Mouse (Mus musculus) hindbrain, embryonic 10.5 days (tissue): ENCODE measurements at regions not wholly inside any gene's neighbourhood (a gene's known extent, or its start where the extent isn't known, plus 50 kb on each side); places are given as distances from the start of the nearest gene placed in this dataset.
"Not testable (repeated sequence)": the region's sequence is repeated elsewhere in the genome, so short reads cannot be mapped to it uniquely, and the experiment has no call there.

Source experiments
- DNase-seq: peaks from one replicate; pipeline ENCODE4 v3.0.0-alpha.2; 2017; ENCODE audit warnings: low spot score
- H3K27ac ChIP-seq: fragments of 300-500 bp; sonication (generic); 2 replicates; pipeline ENCODE4 v1.5.1; 2016; ENCODE audit warnings: mild to moderate bottlenecking, moderate library complexity
- H3K27me3 ChIP-seq: fragments of 300-500 bp; sonication (generic); 2 replicates; pipeline ENCODE4 v1.6.1; 2016; ENCODE audit warnings: mild to moderate bottlenecking; ENCODE audit not compliant: poor library complexity, insufficient read depth, severe bottlenecking
- H3K36me3 ChIP-seq: fragments of 300-500 bp; sonication (generic); 2 replicates; pipeline ENCODE4 v1.6.1; 2016; ENCODE audit warnings: mild to moderate bottlenecking, moderate library complexity
- H3K4me1 ChIP-seq: fragments of 300-500 bp; sonication (generic); replicated peaks from 2 replicates; pipeline ENCODE4 v1.6.1; 2016; ENCODE audit warnings: mild to moderate bottlenecking
- H3K4me3 ChIP-seq: fragments of 300-500 bp; sonication (generic); 2 replicates; pipeline ENCODE4 v1.5.1; 2016; ENCODE audit warnings: mild to moderate bottlenecking, moderate library complexity
- H3K9me3 ChIP-seq: fragments of 300-500 bp; sonication (generic); 2 replicates; pipeline ENCODE4 v1.6.1; 2016; ENCODE audit warnings: mild to moderate bottlenecking, moderate library complexity
- WGBS: fragments of 180-500 bp; shearing (Covaris S2); methylation state at CpG from one replicate; pipeline ENCODE4 v1.1.7; 2016; 5-methylcytosine and 5-hydroxymethylcytosine counted together

DNA sequence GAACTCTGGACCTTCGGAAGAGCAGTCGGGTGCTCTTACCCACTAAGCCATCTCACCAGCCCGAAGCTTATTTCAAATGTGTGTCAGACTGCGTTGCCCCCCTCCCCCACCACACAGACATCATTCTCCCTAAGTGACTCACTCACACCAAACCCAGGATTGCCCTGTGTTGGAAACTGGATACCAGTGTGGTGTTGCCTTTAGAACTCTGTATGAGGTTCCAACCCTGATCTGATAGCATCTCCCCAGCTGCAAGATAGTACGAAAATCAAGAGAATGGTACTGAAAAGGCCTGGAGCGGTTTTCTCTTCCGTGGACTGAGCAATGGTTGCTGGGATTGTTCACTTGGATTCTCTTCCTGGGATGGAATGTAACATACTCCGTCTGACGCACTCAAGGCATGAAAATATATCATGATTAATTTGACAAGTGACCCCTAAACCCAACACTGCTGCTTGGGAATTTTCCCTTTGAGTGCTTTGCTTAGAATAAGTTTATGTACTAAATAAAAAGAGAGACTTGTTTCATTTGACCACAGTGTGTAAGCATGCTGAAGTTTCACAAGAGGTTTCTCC, 63.0 kb downstream of the Hand2 start:
- no peak for DNase-seq
- H3K9me3 ChIP-seq, result no peaks in the 10 kb centered on the region
- H3K4me3 ChIP-seq, result no peak overlapping the region
- no peaks in the 10 kb centered on the region for H3K27me3 ChIP-seq
- no peaks in the 10 kb centered on the region for H3K36me3 ChIP-seq
- no peak overlapping the region for H3K27ac ChIP-seq
- H3K4me1 ChIP-seq, result no peaks in the 10 kb centered on the region
- WGBS, result 85% methylated on average over 9 of the region's 9 CpGs

GRCm38 (mm10) chr8:57387627-57388026, 66.8 kb downstream of the Hand2 start:
- Histone ChIP-seq H3K4me1 (no peaks in the 10 kb centered on the region), H3K9me3 (no peaks in the 10 kb centered on the region), H3K27me3 (no peaks in the 10 kb centered on the region), H3K36me3 (no peaks in the 10 kb centered on the region), H3K4me3 (no peak overlapping the region), H3K27ac (no peak overlapping the region)
- DNase-seq, result no peak
- WGBS, result 86% methylated on average over 5 of the region's 5 CpGs

- no peak for DNase-seq
- no peaks in the 10 kb centered on the region for H3K9me3 ChIP-seq
- H3K27me3 ChIP-seq, result no peaks in the 10 kb centered on the region
- no peaks in the 10 kb centered on the region for H3K4me1 ChIP-seq
- H3K27ac ChIP-seq, result no peak overlapping the region
- no peaks in the 10 kb centered on the region for H3K36me3 ChIP-seq
- H3K4me3 ChIP-seq, result no peak overlapping the region
- WGBS, result 90% methylated on average over 4 of the region's 4 CpGs
These were observed 67.1 kb upstream of the Scrg1 start for GRCm38 (mm10) chr8:57388579-57388978.

GRCm38 (mm10) chr8:57397999-57398635, 57.6 kb upstream of the Scrg1 start:
- Histone ChIP-seq H3K27me3 (no peaks in the 10 kb centered on the region), H3K4me1 (peaks cover 26% of the 10 kb centered on the region), H3K27ac (no peak overlapping the region), H3K36me3 (no peaks in the 10 kb centered on the region), H3K4me3 (no peak overlapping the region), H3K9me3 (no peaks in the 10 kb centered on the region)
- no peak for DNase-seq
- 86% methylated on average over 3 of the region's 3 CpGs for WGBS

- not testable (repeated sequence) for H3K4me3 ChIP-seq, H3K36me3 ChIP-seq, H3K9me3 ChIP-seq, H3K27me3 ChIP-seq, H3K27ac ChIP-seq, DNase-seq
- H3K4me1 ChIP-seq, result peaks cover 35% of the 10 kb centered on the region
These were observed 55.6 kb upstream of the Scrg1 start for GRCm38 (mm10) chr8:57400171-57400570.

DNA sequence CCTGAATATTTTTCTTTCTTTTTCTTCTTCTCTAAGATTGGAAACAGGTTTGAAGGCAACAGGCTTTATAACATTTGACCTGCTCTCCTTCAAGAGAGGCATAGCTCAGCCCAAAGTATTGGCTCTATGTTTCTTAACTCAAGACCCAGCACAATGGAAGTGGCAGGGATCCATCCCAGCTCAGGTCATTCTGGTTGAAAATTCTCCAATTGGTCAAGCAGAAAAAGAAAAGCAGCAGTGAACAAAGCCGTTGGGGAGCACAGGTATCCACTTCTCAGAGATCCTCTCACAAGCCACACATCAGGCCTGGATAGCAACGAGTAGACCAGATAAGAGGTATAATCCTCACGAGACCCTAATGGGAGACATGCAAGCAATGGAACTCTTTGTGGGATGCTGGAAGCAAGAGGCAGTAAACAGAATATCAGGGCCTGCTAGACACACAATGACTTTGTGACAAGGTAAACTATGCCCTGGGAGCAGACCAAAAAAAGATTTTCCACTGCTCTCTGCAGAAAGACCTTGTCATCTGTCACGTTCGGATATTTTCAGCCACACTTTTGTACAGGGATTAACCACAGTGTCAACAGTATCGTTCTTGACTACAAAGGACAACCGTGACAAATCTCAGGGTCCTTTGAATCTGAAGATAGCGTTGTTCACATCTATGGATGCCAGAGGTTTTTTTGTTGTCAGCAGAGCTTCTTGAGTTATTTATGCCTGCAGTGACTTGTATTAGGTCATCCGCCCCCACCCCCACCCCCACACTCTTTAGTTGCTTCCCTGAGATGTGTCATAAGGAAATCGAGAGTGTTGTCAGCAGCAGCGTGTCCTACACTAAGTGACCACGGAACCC, 54.7 kb upstream of the Scrg1 start:
- no peak for DNase-seq
- no peak overlapping the region for H3K4me3 ChIP-seq

DNA sequence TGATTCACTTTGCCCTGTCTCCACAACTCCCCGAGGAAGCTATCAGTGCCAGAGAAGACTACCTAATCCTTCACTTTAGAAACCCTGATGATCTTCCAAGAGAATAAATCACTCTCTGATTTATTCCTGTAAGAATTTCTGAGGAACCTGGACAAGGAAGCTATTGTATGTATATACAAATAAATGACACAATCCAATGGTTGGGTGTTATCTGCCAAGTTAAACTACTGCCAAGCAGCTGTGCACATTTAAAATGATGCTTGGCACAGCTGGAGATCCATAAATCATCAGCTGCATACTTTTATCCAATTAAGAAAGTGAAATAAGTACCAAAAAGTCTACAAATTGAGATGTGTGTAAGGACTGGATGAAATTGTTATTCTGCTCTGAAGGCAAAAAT, 54.1 kb upstream of the Scrg1 start:
- no peaks in the 10 kb centered on the region for H3K9me3 ChIP-seq
- H3K27me3 ChIP-seq, result peaks cover 3% of the 10 kb centered on the region; the same call in 1 of the 2 replicates
- no peaks in the 10 kb centered on the region for H3K36me3 ChIP-seq
- no peak for DNase-seq
- no peak overlapping the region for H3K4me3 ChIP-seq
- H3K27ac ChIP-seq, result no peak overlapping the region
- WGBS, result 66% methylated on average over 1 of the region's 1 CpGs
- H3K4me1 ChIP-seq, result peaks cover 40% of the 10 kb centered on the region

More for the DNA sequence above, 54.7 kb upstream of the Scrg1 start:
- peaks cover 40% of the 10 kb centered on the region for H3K4me1 ChIP-seq
- no peaks in the 10 kb centered on the region for H3K36me3 ChIP-seq
- H3K9me3 ChIP-seq, result no peaks in the 10 kb centered on the region
- H3K27ac ChIP-seq, result no peak overlapping the region
- WGBS, result 49% methylated on average over 12 of the region's 12 CpGs
- no peaks in the 10 kb centered on the region for H3K27me3 ChIP-seq

- Histone ChIP-seq H3K27me3 (peaks cover 7% of the 10 kb centered on the region; the same call in 1 of the 2 replicates), H3K27ac (0 out of 2 replicates have a peak overlapping the region, but pooled peaks have one; percentile 31), H3K4me1 (peaks cover 40% of the 10 kb centered on the region), H3K36me3 (no peaks in the 10 kb centered on the region), H3K9me3 (no peaks in the 10 kb centered on the region), H3K4me3 (no peak overlapping the region)
- WGBS, result 49% methylated on average over 5 of the region's 5 CpGs
- no peak for DNase-seq
These were observed 53.5 kb upstream of the Scrg1 start for GRCm38 (mm10) chr8:57402200-57402599.

GRCm38 (mm10) chr8:57403640-57404180, 52.0 kb upstream of the Scrg1 start:
- Histone ChIP-seq H3K36me3 (no peaks in the 10 kb centered on the region), H3K9me3 (no peaks in the 10 kb centered on the region), H3K27ac (no peak overlapping the region), H3K4me1 (peaks cover 40% of the 10 kb centered on the region), H3K4me3 (no peak overlapping the region), H3K27me3 (peaks cover 22% of the 10 kb centered on the region)
- no peak for DNase-seq
- 87% methylated on average over 11 of the region's 11 CpGs for WGBS

GRCm38 (mm10) chr8:57405277-57405817, 50.4 kb upstream of the Scrg1 start:
- Histone ChIP-seq H3K36me3 (no peaks in the 10 kb centered on the region), H3K27me3 (peaks cover 37% of the 10 kb centered on the region), H3K27ac (no peak overlapping the region), H3K4me3 (no peak overlapping the region), H3K4me1 (peaks cover 51% of the 10 kb centered on the region), H3K9me3 (no peaks in the 10 kb centered on the region)
- no peak for DNase-seq
- 28% methylated on average over 11 of the region's 11 CpGs for WGBS
